Mouse (Mus musculus) gonadal fat pad, adult 2 months (tissue): Measurements from ENCODE around the gene Ccdc102a. TPM values are rescaled to one million over a fixed set of nuclear protein-coding genes. Genes with fewer than 3 reads are reported as not detected.
"Not testable (repeated sequence)": the region's sequence is repeated elsewhere in the genome, so short reads cannot be mapped to it uniquely, and the experiment has no call there.

Source experiments
- DNase-seq: peaks from one replicate; pipeline ENCODE4 v3.0.0-alpha.2; 2012; ENCODE audit warnings: low read depth
- polyA plus RNA-seq: library from polyadenylated mRNA; depleted of rRNA; stranded (reverse); fragments of >200 nt; gene quantifications from 2 replicates; pipeline ENCODE4 v1.2.3, GENCODE M21; 2012

Gene Ccdc102a
- polyA plus RNA-seq, 1 experiment: 11.0 TPM

GRCm38 (mm10) chr8:94875096-94875870, 42.6 kb downstream of the Ccdc102a start:
- no peak for DNase-seq

GRCm38 (mm10) chr8:94874358-94874757, 43.5 kb downstream of the Ccdc102a start:
- no peak for DNase-seq

- no peak for DNase-seq
Measured at GRCm38 (mm10) chr8:94872576-94872975, 45.3 kb downstream of the Ccdc102a start.

- DNase-seq: no peak
Measured at GRCm38 (mm10) chr8:94872156-94872555, 45.7 kb downstream of the Ccdc102a start.

GRCm38 (mm10) chr8:94871108-94871894, 46.6 kb downstream of the Ccdc102a start:
- DNase-seq: no peak

- DNase-seq: no peak
Measured at GRCm38 (mm10) chr8:94870474-94871107, 47.3 kb downstream of the Ccdc102a start.

GRCm38 (mm10) chr8:94870003-94870402, 47.9 kb downstream of the Ccdc102a start:
- DNase-seq: no peak

GRCm38 (mm10) chr8:94869146-94869545, 48.8 kb downstream of the Ccdc102a start:
- DNase-seq: no peak

- DNase-seq: no peak
Measured at GRCm38 (mm10) chr8:94866921-94867320, 51.0 kb downstream of the Ccdc102a start.

- no peak for DNase-seq
Measured at GRCm38 (mm10) chr8:94865292-94865691, 52.6 kb downstream of the Ccdc102a start.

- no peak for DNase-seq
Measured at GRCm38 (mm10) chr8:94863897-94864673, 53.8 kb downstream of the Ccdc102a start.

GRCm38 (mm10) chr8:94862487-94863220, 55.2 kb downstream of the Ccdc102a start:
- no peak for DNase-seq

GRCm38 (mm10) chr8:94861352-94861910, 56.5 kb downstream of the Ccdc102a start:
- DNase-seq: no peak

GRCm38 (mm10) chr8:94857346-94858173, 60.3 kb downstream of the Ccdc102a start, which contains the start of gene Polr2c:
TSS of gene Polr2c (plus strand) at chr8:94857450.
- DNase-seq: no peak

- no peak for DNase-seq
Measured at GRCm38 (mm10) chr8:94857011-94857345, 60.9 kb downstream of the Ccdc102a start.

- not testable (repeated sequence) for DNase-seq
Measured at GRCm38 (mm10) chr8:94854761-94855160, 63.1 kb downstream of the Ccdc102a start.
